Mouse (Mus musculus) cerebellum, adult 9-11 months (tissue): ENCODE measurements at regions not wholly inside any gene's neighbourhood (a gene's known extent, or its start where the extent isn't known, plus 50 kb on each side); places are given as distances from the start of the nearest gene placed in this dataset.

Experiments used
- DNase-seq: peaks from one replicate; pipeline ENCODE4 v3.0.0; 2022

GRCm38 (mm10) chr7:90059629-90060301 is 70.2 kb upstream of the Picalm start:
- no peak for DNase-seq

- no peak for DNase-seq
Observed at GRCm38 (mm10) chr7:90060343-90061175, 69.5 kb upstream of the Picalm start.

- no peak for DNase-seq
Observed at GRCm38 (mm10) chr7:90061701-90062100, 68.3 kb upstream of the Picalm start.

GRCm38 (mm10) chr7:90062874-90063273 is 67.1 kb upstream of the Picalm start:
- DNase-seq: no peak

GRCm38 (mm10) chr7:90064198-90064597 is 65.8 kb upstream of the Picalm start:
- no peak for DNase-seq

GRCm38 (mm10) chr7:90065269-90065955 is 64.6 kb upstream of the Picalm start:
- no peak for DNase-seq

- no peak for DNase-seq
Observed at GRCm38 (mm10) chr7:90066275-90066674, 63.7 kb upstream of the Picalm start.

GRCm38 (mm10) chr7:90067961-90068665 is 61.9 kb upstream of the Picalm start:
- no peak for DNase-seq

- DNase-seq: no peak
Observed at GRCm38 (mm10) chr7:90070267-90070666, 59.7 kb upstream of the Picalm start.

GRCm38 (mm10) chr7:90073865-90074264 is 56.1 kb upstream of the Picalm start:
- no peak for DNase-seq

GRCm38 (mm10) chr7:90074592-90074991 is 55.4 kb upstream of the Picalm start:
- no peak for DNase-seq

- DNase-seq: no peak
Observed at GRCm38 (mm10) chr7:90077565-90077964, 52.4 kb upstream of the Picalm start.

- no peak for DNase-seq
Observed at GRCm38 (mm10) chr7:90080083-90080772, 49.8 kb upstream of the Picalm start.
